Mouse (Mus musculus): ENCODE results near the gene Slc11a1. TPM values are rescaled to one million over a fixed set of nuclear protein-coding genes. Genes with fewer than 3 reads are reported as not detected.
"Not testable (repeated sequence)": the region's sequence is repeated elsewhere in the genome, so short reads cannot be mapped to it uniquely, and the experiment has no call there.

Gene Slc11a1
- polyA plus RNA-seq, 1 experiment from 2014 or later = 1.9 TPM

DNA sequence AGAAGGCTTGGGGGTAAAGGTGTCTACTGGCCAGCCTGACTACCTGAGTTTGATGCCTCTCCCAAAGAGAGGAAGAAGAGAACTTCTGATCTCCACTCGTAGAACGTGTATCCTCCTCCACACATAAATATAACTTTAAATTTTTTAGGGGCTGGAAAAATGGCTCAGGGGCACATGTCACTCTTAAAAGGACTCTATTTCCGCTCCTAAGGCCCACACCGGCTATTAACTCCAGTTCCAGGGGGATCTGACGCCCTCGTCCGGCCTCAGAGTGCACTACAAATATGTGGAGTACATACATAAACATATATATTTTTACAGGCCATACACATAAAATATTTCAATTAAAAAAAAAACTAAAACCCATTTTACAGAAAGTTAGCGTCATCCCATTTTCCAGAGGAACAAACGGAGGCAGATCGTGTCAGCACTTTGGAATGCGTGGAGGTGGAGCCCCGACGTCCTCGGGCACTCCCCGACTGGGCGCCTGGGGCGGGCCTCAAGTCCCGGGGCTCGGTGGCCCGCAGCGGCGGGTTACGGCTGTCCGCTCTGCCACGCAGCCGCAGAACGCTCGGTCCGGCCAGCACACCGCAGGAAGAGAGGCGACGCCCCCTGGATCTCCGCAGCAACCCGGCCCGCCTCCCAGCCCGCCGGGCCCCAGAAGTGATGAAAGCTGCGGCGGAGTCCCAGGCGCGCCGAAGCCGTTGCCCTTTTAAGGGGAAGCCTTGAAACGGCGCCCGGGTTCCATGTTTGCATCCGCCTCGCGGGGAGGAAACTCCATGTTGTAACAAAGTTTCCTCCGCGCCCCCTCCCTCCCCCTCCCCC, 16.1 kb downstream of the Slc11a1 start, which contains the start of gene Ctdsp1:
TSS of gene Ctdsp1 (plus strand) at position 586 of the 825 bp plus-strand sequence.
- 0 out of 2 replicates have a peak, but pooled peaks cover 5% of the 10 kb centered on the region for H3K36me3 ChIP-seq
- WGBS = 3% methylated on average over 51 of the region's 51 CpGs
- no peaks in the 10 kb centered on the region for H3K27me3 ChIP-seq
- H3K9me3 ChIP-seq = no peaks in the 10 kb centered on the region
- H3K4me2 ChIP-seq (replicated peaks) = peak within 1 kb of the TSS; percentile 81
- H3K4me1 ChIP-seq = peaks cover 45% of the 10 kb centered on the region
- peak; percentile 76 for ATAC-seq (replicated peaks)
- peak within 1 kb of the TSS; percentile 65 for H3K27ac ChIP-seq (replicated peaks)
- peak within 1 kb of the TSS; percentile 61 for H3K4me3 ChIP-seq
- H3K9ac ChIP-seq (replicated peaks) = peak within 1 kb of the TSS; percentile 56

GRCm38 (mm10) chr1:74391844-74392441, 16.9 kb downstream of the Slc11a1 start:
- no peaks in the 10 kb centered on the region for H3K27me3 ChIP-seq
- no peaks in the 10 kb centered on the region for H3K9me3 ChIP-seq
- peak; percentile 33; the same call in 1 of the 2 replicates for ATAC-seq (replicated peaks)
- peak overlapping the region; percentile 65 for H3K27ac ChIP-seq (replicated peaks)
- H3K4me3 ChIP-seq = peak overlapping the region; percentile 61
- peak overlapping the region; percentile 81 for H3K4me2 ChIP-seq (replicated peaks)
- peaks cover 42% of the 10 kb centered on the region for H3K4me1 ChIP-seq
- H3K36me3 ChIP-seq = 0 out of 2 replicates have a peak, but pooled peaks cover 5% of the 10 kb centered on the region
- H3K9ac ChIP-seq (replicated peaks) = peak overlapping the region; percentile 56
- WGBS = under 1% methylated on average over 51 of the region's 63 CpGs

GRCm38 (mm10) chr1:74392446-74392994, 17.5 kb downstream of the Slc11a1 start:
- Histone ChIP-seq H3K4me3 (peak overlapping the region; percentile 61), H3K4me1 (peaks cover 43% of the 10 kb centered on the region), H3K4me2 (replicated peaks) (peak overlapping the region; percentile 81), H3K9ac (replicated peaks) (peak overlapping the region; percentile 56), H3K9me3 (no peaks in the 10 kb centered on the region), H3K27me3 (no peaks in the 10 kb centered on the region), H3K36me3 (0 out of 2 replicates have a peak, but pooled peaks cover 5% of the 10 kb centered on the region), H3K27ac (replicated peaks) (peak overlapping the region; percentile 65; the same call in 1 of the 2 replicates)
- ATAC-seq (replicated peaks) = 0 out of 2 replicates have a peak, but pooled peaks have one; percentile 5
- WGBS = 3% methylated on average over 16 of the region's 16 CpGs

GRCm38 (mm10) chr1:74393010-74393409, 18.0 kb downstream of the Slc11a1 start:
- no peaks in the 10 kb centered on the region for H3K9me3 ChIP-seq
- no peak for ATAC-seq (replicated peaks)
- no peak overlapping the region for H3K27ac ChIP-seq (replicated peaks)
- 0 out of 2 replicates have a peak, but pooled peaks cover 5% of the 10 kb centered on the region for H3K36me3 ChIP-seq
- H3K4me1 ChIP-seq = peaks cover 47% of the 10 kb centered on the region
- 24% methylated on average over 7 of the region's 7 CpGs for WGBS
- peak overlapping the region; percentile 56; the same call in 1 of the 2 replicates for H3K9ac ChIP-seq (replicated peaks)
- peak overlapping the region; percentile 81 for H3K4me2 ChIP-seq (replicated peaks)
- peak overlapping the region; percentile 61 for H3K4me3 ChIP-seq
- no peaks in the 10 kb centered on the region for H3K27me3 ChIP-seq

DNA sequence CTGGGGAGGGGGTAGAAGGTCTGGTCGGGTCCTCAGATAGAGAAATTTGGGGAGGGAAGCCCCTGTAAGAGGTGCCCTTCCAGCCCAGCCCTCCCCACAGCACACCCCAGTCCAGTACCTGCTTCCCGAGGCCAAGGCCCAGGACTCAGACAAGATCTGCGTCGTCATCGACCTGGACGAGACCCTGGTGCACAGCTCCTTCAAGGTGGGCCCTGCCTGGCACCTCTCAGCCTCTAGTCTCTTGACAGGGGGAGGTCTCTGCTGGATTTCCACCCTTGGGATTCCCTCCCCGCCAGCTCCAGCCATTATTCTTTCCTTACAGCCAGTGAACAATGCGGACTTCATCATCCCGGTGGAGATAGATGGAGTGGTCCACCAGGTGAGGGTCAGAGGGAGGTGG, 18.7 kb downstream of the Slc11a1 start:
- peaks cover 49% of the 10 kb centered on the region for H3K4me1 ChIP-seq

DNA sequence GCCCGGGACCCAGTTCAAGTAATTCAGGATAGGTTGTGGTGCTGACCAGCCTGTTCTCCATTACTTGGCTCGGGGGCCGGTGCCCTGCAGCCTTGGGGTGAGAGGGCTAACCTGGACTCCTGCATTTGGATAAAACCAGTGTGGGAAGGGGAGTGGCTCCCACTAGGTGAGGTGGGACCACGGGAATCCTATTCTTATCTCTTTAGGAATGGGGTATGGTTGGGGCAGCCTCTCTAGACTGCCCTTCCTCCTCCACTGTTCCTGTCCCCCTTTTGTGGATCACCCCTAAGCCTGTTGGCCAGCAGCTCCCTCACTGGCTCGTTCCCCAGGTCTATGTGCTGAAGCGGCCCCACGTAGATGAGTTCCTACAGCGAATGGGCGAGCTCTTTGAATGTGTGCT, 19.3 kb downstream of the Slc11a1 start:
- no peak for ATAC-seq (replicated peaks)
- no peaks in the 10 kb centered on the region for H3K27me3 ChIP-seq
- H3K4me2 ChIP-seq (replicated peaks) = no peak overlapping the region
- 94% methylated on average over 9 of the region's 9 CpGs for WGBS
- H3K4me1 ChIP-seq = peaks cover 49% of the 10 kb centered on the region
- no peak overlapping the region for H3K27ac ChIP-seq (replicated peaks)
- H3K9me3 ChIP-seq = no peaks in the 10 kb centered on the region
- 0 out of 2 replicates have a peak, but pooled peaks cover 5% of the 10 kb centered on the region for H3K36me3 ChIP-seq
- H3K4me3 ChIP-seq = no peak overlapping the region
- no peak overlapping the region for H3K9ac ChIP-seq (replicated peaks)

More for the DNA sequence above, 18.7 kb downstream of the Slc11a1 start:
- Histone ChIP-seq H3K27me3 (no peaks in the 10 kb centered on the region), H3K4me2 (replicated peaks) (peak overlapping the region; percentile 81; the same call in 1 of the 2 replicates), H3K9ac (replicated peaks) (no peak overlapping the region), H3K27ac (replicated peaks) (no peak overlapping the region), H3K9me3 (no peaks in the 10 kb centered on the region), H3K4me3 (no peak overlapping the region), H3K36me3 (0 out of 2 replicates have a peak, but pooled peaks cover 5% of the 10 kb centered on the region)
- WGBS = 85% methylated on average over 9 of the region's 9 CpGs
- ATAC-seq (replicated peaks) = no peak

- Histone ChIP-seq H3K9ac (replicated peaks) (no peak overlapping the region), H3K4me1 (peaks cover 46% of the 10 kb centered on the region), H3K27me3 (no peaks in the 10 kb centered on the region), H3K9me3 (no peaks in the 10 kb centered on the region), H3K36me3 (0 out of 2 replicates have a peak, but pooled peaks cover 5% of the 10 kb centered on the region), H3K4me3 (no peak overlapping the region), H3K27ac (replicated peaks) (no peak overlapping the region), H3K4me2 (replicated peaks) (no peak overlapping the region)
- no peak for ATAC-seq (replicated peaks)
- 92% methylated on average over 15 of the region's 15 CpGs for WGBS
Measured at GRCm38 (mm10) chr1:74394858-74395257, 19.9 kb downstream of the Slc11a1 start.

GRCm38 (mm10) chr1:74395290-74395689, 20.3 kb downstream of the Slc11a1 start:
- no peak overlapping the region for H3K4me3 ChIP-seq
- no peaks in the 10 kb centered on the region for H3K27me3 ChIP-seq
- H3K27ac ChIP-seq (replicated peaks) = no peak overlapping the region
- H3K9me3 ChIP-seq = no peaks in the 10 kb centered on the region
- H3K4me1 ChIP-seq = peaks cover 42% of the 10 kb centered on the region
- WGBS = 85% methylated on average over 13 of the region's 13 CpGs
- H3K36me3 ChIP-seq = 0 out of 2 replicates have a peak, but pooled peaks cover 5% of the 10 kb centered on the region
- no peak overlapping the region for H3K9ac ChIP-seq (replicated peaks)
- ATAC-seq (replicated peaks) = no peak
- no peak overlapping the region for H3K4me2 ChIP-seq (replicated peaks)

GRCm38 (mm10) chr1:74396456-74397222, 21.6 kb downstream of the Slc11a1 start:
- H3K27me3 ChIP-seq; ATAC-seq (replicated peaks); H3K9me3 ChIP-seq; H3K36me3 ChIP-seq: not testable (repeated sequence)
- 6% methylated on average over 12 of the region's 12 CpGs for WGBS
- H3K9ac ChIP-seq (replicated peaks) = peak overlapping the region; percentile 51; the same call in 1 of the 2 replicates
- H3K4me3 ChIP-seq = peak overlapping the region; percentile 59
- H3K4me1 ChIP-seq = peaks cover 30% of the 10 kb centered on the region
- H3K27ac ChIP-seq (replicated peaks) = peak overlapping the region; percentile 23; the same call in 1 of the 2 replicates
- H3K4me2 ChIP-seq (replicated peaks) = peak overlapping the region; percentile 93

GRCm38 (mm10) chr1:74397268-74397918, 22.4 kb downstream of the Slc11a1 start:
- Histone ChIP-seq H3K9me3 (no peaks in the 10 kb centered on the region), H3K4me1 (peaks cover 26% of the 10 kb centered on the region), H3K4me2 (replicated peaks) (peak overlapping the region; percentile 93), H3K36me3 (0 out of 2 replicates have a peak, but pooled peaks cover 5% of the 10 kb centered on the region), H3K9ac (replicated peaks) (peak overlapping the region; percentile 51), H3K27ac (replicated peaks) (peak overlapping the region; percentile 63), H3K4me3 (peak overlapping the region; percentile 59), H3K27me3 (no peaks in the 10 kb centered on the region)
- peak; percentile 84 for ATAC-seq (replicated peaks)
- under 1% methylated on average over 41 of the region's 41 CpGs for WGBS
